Comparison of ENCODE assay signal across 9 mouse cellular contexts in the genomic region with DNA sequence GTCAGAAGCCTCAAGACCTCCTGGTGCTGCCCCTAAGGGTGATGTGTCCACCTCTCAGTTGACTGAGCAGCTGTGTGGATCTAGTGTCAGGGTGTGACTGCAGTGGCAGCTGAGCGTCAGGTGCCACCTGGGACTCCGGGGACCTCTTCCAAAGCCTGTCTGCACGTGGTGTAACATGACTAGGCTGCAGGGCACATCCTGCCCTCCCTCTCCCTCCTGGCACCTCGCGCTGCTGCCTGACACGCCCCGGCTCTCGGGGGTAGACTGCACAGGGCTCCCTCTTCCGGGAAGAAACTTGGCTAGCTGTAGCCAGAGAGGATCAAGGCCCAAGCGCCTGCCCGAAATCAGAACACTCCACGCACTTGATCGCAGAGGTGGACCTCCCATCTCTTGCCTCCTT.
A peak's percentile ranks its signal among the peaks of the same experiment; 100 is the strongest.
DNase-seq lines count a peak whose midpoint lies in the region; ATAC-seq and TF ChIP-seq lines count a peak whose summit lies in the region.
"Had no signal": no experiment of that assay in that cellular context is flagged by ENCODE, and none has a peak within 500 bp of the region (broad histone marks: within the 10 kb centered on the region; RNA-seq: fewer than 3 reads in every experiment).

No protein-coding gene starts in this region.

- TF ChIP-seq POLR2A in small intestine, adult 2 months (IDR thresholded peaks at IDR 0.05; ENCODE audit: low read depth, low read length), result no peak

- H3K4me2 ChIP-seq in liver, postnatal 0 days (ENCODE audit: low read depth, low read length), result no peak overlapping the region
- no peak overlapping the region for H3K4me2 ChIP-seq in kidney, embryonic 16.5 days (replicated peaks; ENCODE audit: low read depth, low read length)
- H3K4me2 ChIP-seq: neural tube, embryonic 12.5 days had no signal

- 0 out of 2 replicates have a peak, but pooled peaks have one; percentile 13 for TF ChIP-seq CTCF in liver, postnatal 0 days (IDR thresholded peaks at IDR 0.05; ENCODE audit: low read depth)
- TF ChIP-seq CTCF in small intestine, adult 2 months (IDR thresholded peaks at IDR 0.05; ENCODE audit: extremely low read depth, insufficient read length, insufficient replicate concordance, low read depth, low read length), result peak; percentile 26; the same call in 1 of the 2 replicates

- H3K9ac ChIP-seq in liver, postnatal 0 days (replicated peaks), result no peak overlapping the region
- 0 out of 2 replicates have a peak overlapping the region, but pooled peaks have one; percentile 16 for H3K9ac ChIP-seq in kidney, embryonic 16.5 days (replicated peaks; ENCODE audit: low read length)
- H3K9ac ChIP-seq: neural tube, embryonic 12.5 days had no signal

- H3K4me1 ChIP-seq in liver, postnatal 0 days (ENCODE audit: insufficient read depth), result peaks cover 26% of the 10 kb centered on the region
- peaks cover 28% of the 10 kb centered on the region for H3K4me1 ChIP-seq in kidney, embryonic 16.5 days (ENCODE audit: insufficient read depth, low read length)
- peaks cover 60% of the 10 kb centered on the region for H3K4me1 ChIP-seq in small intestine, adult 2 months (ENCODE audit: control insufficient read depth, insufficient read depth, insufficient read length, low read length)
- H3K4me1 ChIP-seq: neural tube, embryonic 12.5 days had no signal

- WGBS in liver, postnatal 0 days (ENCODE audit: insufficient replicate concordance), result 45% methylated on average over 13 of the region's 13 CpGs
- 26% methylated on average over 13 of the region's 13 CpGs for WGBS in kidney, embryonic 16.5 days
- WGBS in small intestine, adult 2 months, result 15% methylated on average over 13 of the region's 13 CpGs

- no peak overlapping the region for H3K27ac ChIP-seq in liver, postnatal 0 days (ENCODE audit: low read depth)
- no peak overlapping the region for H3K27ac ChIP-seq in kidney, embryonic 16.5 days (ENCODE audit: low read length)
- H3K27ac ChIP-seq in small intestine, adult 2 months (ENCODE audit: insufficient read depth, low read depth, low read length), result peak overlapping the region; percentile 64
- H3K27ac ChIP-seq: neural tube, embryonic 12.5 days had no signal

- ATAC-seq in liver, postnatal 0 days, result 0 out of 2 replicates have a peak, but pooled peaks have one; percentile 9
- peak; percentile 25 for ATAC-seq in granulocyte monocyte progenitor cell, adult 5-6 weeks (replicated peaks; ENCODE audit: poor library complexity, severe bottlenecking)
- ATAC-seq in kidney, embryonic 16.5 days (ENCODE audit: low FRiP score, low TSS enrichment), result peak; percentile 63; the same call in 1 of the 2 replicates
- no peak for ATAC-seq in erythroblast, adult 5-6 weeks (replicated peaks; ENCODE audit: low FRiP score, poor library complexity, severe bottlenecking)

- DNase-seq in liver, postnatal 0 days, result peak; percentile 62
- no peak for DNase-seq in liver
- DNase-seq in testis, postnatal 14 days (ENCODE audit: low spot score), result no peak
- no peak for DNase-seq in layer of hippocampus, postnatal 36 days

- H3K4me3 ChIP-seq in liver, postnatal 0 days (ENCODE audit: low read depth, low read length), result no peak overlapping the region
- H3K4me3 ChIP-seq in kidney, embryonic 16.5 days (ENCODE audit: low read length), result no peak overlapping the region
- H3K4me3 ChIP-seq in small intestine, adult 2 months (ENCODE audit: low read depth, low read length), result no peak overlapping the region
- H3K4me3 ChIP-seq: neural tube, embryonic 12.5 days had no signal

- no peaks in the 10 kb centered on the region for H3K36me3 ChIP-seq in liver, postnatal 0 days (replicated peaks; ENCODE audit: insufficient read depth, low read length)
- H3K36me3 ChIP-seq in kidney, embryonic 16.5 days (ENCODE audit: insufficient read depth, low read length), result no peaks in the 10 kb centered on the region
- no peaks in the 10 kb centered on the region for H3K36me3 ChIP-seq in small intestine, adult 2 months (ENCODE audit: control insufficient read depth, insufficient read depth, low read length)
- H3K36me3 ChIP-seq: neural tube, embryonic 12.5 days had no signal

- no peaks in the 10 kb centered on the region for H3K9me3 ChIP-seq in liver, postnatal 0 days (ENCODE audit: low read length)
- no peaks in the 10 kb centered on the region for H3K9me3 ChIP-seq in kidney, embryonic 16.5 days (ENCODE audit: low read length)
- H3K9me3 ChIP-seq: neural tube, embryonic 12.5 days had no signal

- no peaks in the 10 kb centered on the region for H3K27me3 ChIP-seq in liver, postnatal 0 days (ENCODE audit: insufficient read depth, low read length)
- no peaks in the 10 kb centered on the region for H3K27me3 ChIP-seq in kidney, embryonic 16.5 days (ENCODE audit: insufficient read depth, low read length)
- no peaks in the 10 kb centered on the region for H3K27me3 ChIP-seq in small intestine, adult 2 months (ENCODE audit: control insufficient read depth, insufficient read depth, low read length)
- H3K27me3 ChIP-seq: neural tube, embryonic 12.5 days had no signal

- no peak for TF ChIP-seq EP300 in liver, postnatal 0 days (IDR thresholded peaks at IDR 0.05; ENCODE audit: low read depth)
